Mouse (Mus musculus) liver, embryonic 16.5 days (tissue): Measurements from ENCODE around the gene Slc8a2. TPM values are rescaled to one million over a fixed set of nuclear protein-coding genes. Genes with fewer than 3 reads are reported as not detected.
A peak's percentile ranks its signal among the peaks of the same experiment; 100 is the strongest.

ENCODE experiments used
- ATAC-seq: fragments of 200-750 bp; cut with Nextera tagmentation; 2 replicates; pipeline ENCODE4 v1.8.0; 2017; ENCODE audit warnings: low read depth, mild to moderate bottlenecking, moderate number of reproducible peaks, moderate library complexity
- H3K27ac ChIP-seq: fragments of 300-500 bp; sonication (generic); 2 replicates; pipeline ENCODE4 v1.5.1; 2014; ENCODE audit warnings: mild to moderate bottlenecking, low read length
- H3K27me3 ChIP-seq: fragments of 300-500 bp; sonication (generic); 2 replicates; pipeline ENCODE4 v1.6.1; 2014; ENCODE audit warnings: low read depth, low read length, mixed read lengths; ENCODE audit not compliant: control insufficient read depth, insufficient read depth
- H3K36me3 ChIP-seq: fragments of 300-500 bp; sonication (generic); 2 replicates; pipeline ENCODE4 v1.6.1; 2014; ENCODE audit warnings: mild to moderate bottlenecking; ENCODE audit not compliant: control insufficient read depth, insufficient read depth
- H3K4me1 ChIP-seq: fragments of 300-500 bp; sonication (generic); 2 replicates; pipeline ENCODE4 v1.6.1; 2014; ENCODE audit warnings: low read depth, low read length, mixed read lengths; ENCODE audit not compliant: control insufficient read depth
- H3K4me2 ChIP-seq: fragments of 300-500 bp; sonication (generic); 2 replicates; pipeline ENCODE4 v1.6.1; 2014; ENCODE audit warnings: low read depth, low read length, mixed read lengths
- H3K4me3 ChIP-seq: fragments of 300-500 bp; sonication (generic); 2 replicates; pipeline ENCODE4 v1.5.1; 2014; ENCODE audit warnings: low read depth, mild to moderate bottlenecking, low read length
- H3K9ac ChIP-seq: fragments of 300-500 bp; sonication (generic); 2 replicates; pipeline ENCODE4 v1.6.1; 2014; ENCODE audit warnings: low read depth, low read length
- H3K9me3 ChIP-seq: fragments of 300-500 bp; sonication (generic); replicated peaks from 2 replicates; pipeline ENCODE4 v1.6.1; 2016; ENCODE audit warnings: low read length; ENCODE audit not compliant: control insufficient read depth
- WGBS: fragments of 180-500 bp; shearing (Covaris S2); extraction: QIAGEN DNeasy Blood & Tissue Kit; methylation state at CpG from one replicate; pipeline ENCODE4 v1.1.7; 2014; ENCODE audit not compliant: insufficient replicate concordance; 5-methylcytosine and 5-hydroxymethylcytosine counted together
- polyA plus RNA-seq: library from polyadenylated mRNA; unstranded; fragments of >200 nt; fragmentation: Nextera tagmentation; extraction: Ambion mirVana; gene quantifications from 2 replicates; pipeline ENCODE4 v1.2.1, GENCODE M21; 2015

Slc8a2 gene
- polyA plus RNA-seq, 1 experiment from 2014 or later, result 0.02 TPM

DNA sequence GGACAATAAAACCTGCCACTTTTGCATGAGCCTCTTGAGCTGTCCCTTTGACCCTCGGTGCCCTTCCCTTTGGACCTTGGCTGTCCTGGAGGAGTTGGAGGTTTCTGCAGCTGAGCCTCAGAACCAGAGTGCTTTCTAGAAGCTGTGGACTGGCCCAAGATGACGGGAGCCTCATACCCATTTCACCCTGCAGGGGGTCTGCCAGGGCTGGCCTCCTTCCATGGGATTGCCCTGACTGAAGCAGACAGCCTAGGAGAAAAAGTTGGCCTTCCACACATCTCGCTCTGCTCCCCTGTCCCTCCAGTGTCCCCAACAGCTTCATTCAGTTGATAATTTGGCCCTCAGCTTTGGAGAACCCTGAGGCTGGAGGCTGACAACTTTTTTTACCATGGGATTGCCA is 12.5 kb upstream of the Slc8a2 start:
- 83% methylated on average over 3 of the region's 3 CpGs for WGBS
- Histone ChIP-seq H3K27me3 (no peaks in the 10 kb centered on the region), H3K4me1 (peaks cover 6% of the 10 kb centered on the region), H3K4me3 (no peak overlapping the region), H3K9ac (no peak overlapping the region), H3K9me3 (no peaks in the 10 kb centered on the region), H3K4me2 (no peak overlapping the region), H3K36me3 (peaks cover 49% of the 10 kb centered on the region), H3K27ac (no peak overlapping the region)
- ATAC-seq, result no peak

DNA sequence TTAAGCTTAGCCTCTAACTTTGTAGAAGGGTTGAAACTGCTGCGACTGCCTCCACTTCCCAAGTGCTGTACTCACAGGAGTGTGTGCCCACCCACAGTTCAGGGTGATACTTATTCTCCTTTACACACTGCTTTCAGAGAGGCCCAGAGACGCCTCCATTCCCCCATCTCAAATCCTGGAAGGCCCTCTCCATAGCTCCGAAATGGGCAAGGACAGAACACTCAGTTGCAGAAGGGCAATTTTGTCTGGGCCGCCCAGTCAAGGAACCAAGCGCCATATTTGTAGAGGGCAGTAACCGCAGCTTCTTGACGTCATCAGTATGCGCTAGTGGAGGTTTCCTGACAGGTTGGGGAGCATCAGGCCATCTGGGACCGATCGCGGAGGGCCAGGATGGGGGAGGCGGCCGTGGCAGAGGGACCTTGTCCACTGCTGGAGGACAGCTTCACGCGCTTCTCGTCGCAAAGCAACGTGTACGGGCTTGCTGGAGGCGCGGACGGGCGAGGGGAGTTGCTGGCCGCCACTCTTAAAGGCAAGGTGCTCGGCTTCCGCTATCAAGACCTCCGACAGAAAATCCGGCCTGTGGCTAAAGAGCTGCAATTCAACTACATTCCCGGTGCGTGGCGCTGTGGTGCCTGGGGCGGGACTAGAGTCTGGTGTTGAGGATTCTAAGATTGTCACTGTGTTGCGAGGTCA is 9.9 kb upstream of the Slc8a2 start, which contains the start of gene Kptn:
Gene Kptn (plus strand): TSS at position 327 of the 693 bp plus-strand sequence.
- H3K4me1 ChIP-seq, result peaks cover 6% of the 10 kb centered on the region
- WGBS, result 1% methylated on average over 33 of the region's 33 CpGs
- peaks cover 24% of the 10 kb centered on the region for H3K36me3 ChIP-seq
- peak within 1 kb of the TSS; percentile 76 for H3K27ac ChIP-seq
- peak; percentile 81 for ATAC-seq
- H3K9me3 ChIP-seq, result no peaks in the 10 kb centered on the region
- peak within 1 kb of the TSS; percentile 77 for H3K9ac ChIP-seq
- H3K4me2 ChIP-seq, result peak within 1 kb of the TSS; percentile 70
- H3K4me3 ChIP-seq, result peak within 1 kb of the TSS; percentile 80
- no peaks in the 10 kb centered on the region for H3K27me3 ChIP-seq

DNA sequence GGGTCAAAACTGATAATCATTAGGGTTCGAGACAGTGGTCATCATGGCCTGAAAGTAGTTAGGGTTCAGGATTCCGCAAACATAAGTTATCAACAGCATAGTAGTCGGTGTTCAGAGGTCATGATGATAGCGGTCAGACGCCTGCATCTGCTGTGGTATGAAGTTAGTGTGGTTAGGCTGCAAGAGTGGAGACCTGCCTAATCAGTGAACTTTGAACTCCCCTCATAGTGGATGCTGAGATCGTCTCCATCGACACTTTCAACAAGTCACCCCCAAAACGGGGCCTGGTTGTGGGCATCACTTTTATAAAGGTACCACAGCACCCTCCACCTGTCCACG is 9.4 kb upstream of the Slc8a2 start:
- H3K4me2 ChIP-seq, result peak overlapping the region; percentile 70
- no peaks in the 10 kb centered on the region for H3K27me3 ChIP-seq
- ATAC-seq, result no peak
- H3K4me1 ChIP-seq, result peaks cover 6% of the 10 kb centered on the region
- no peak overlapping the region for H3K27ac ChIP-seq
- 51% methylated on average over 9 of the region's 9 CpGs for WGBS
- H3K36me3 ChIP-seq, result peaks cover 18% of the 10 kb centered on the region
- no peaks in the 10 kb centered on the region for H3K9me3 ChIP-seq
- H3K4me3 ChIP-seq, result peak overlapping the region; percentile 80
- H3K9ac ChIP-seq, result peak overlapping the region; percentile 5

DNA sequence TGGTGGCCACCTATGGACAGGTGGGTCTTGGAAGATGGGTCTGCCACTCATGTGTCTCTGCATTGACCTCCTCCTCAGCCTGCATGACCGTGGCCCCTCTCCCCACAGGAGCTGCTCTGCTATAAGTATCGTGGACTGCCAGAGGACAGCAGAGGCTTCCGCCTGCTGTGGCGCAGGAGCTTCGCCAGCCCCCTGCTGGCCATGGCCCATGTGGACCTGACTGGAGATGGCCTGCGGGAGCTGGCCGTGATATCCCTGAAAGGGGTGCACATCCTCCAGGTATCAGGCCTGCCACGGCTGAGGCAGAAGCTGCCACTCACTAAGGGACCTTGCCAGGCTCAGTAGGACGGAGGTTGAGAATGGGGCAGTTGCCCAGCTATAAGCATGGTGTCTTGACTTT is 3.8 kb upstream of the Slc8a2 start:
- H3K27ac ChIP-seq, result no peak overlapping the region
- no peaks in the 10 kb centered on the region for H3K36me3 ChIP-seq
- WGBS, result 74% methylated on average over 9 of the region's 9 CpGs
- H3K9ac ChIP-seq, result no peak overlapping the region
- H3K4me3 ChIP-seq, result no peak overlapping the region
- H3K4me1 ChIP-seq, result no peaks in the 10 kb centered on the region; the same call in 1 of the 2 replicates
- H3K27me3 ChIP-seq, result peaks cover 14% of the 10 kb centered on the region
- H3K9me3 ChIP-seq, result no peaks in the 10 kb centered on the region
- ATAC-seq, result no peak
- H3K4me2 ChIP-seq, result no peak overlapping the region

DNA sequence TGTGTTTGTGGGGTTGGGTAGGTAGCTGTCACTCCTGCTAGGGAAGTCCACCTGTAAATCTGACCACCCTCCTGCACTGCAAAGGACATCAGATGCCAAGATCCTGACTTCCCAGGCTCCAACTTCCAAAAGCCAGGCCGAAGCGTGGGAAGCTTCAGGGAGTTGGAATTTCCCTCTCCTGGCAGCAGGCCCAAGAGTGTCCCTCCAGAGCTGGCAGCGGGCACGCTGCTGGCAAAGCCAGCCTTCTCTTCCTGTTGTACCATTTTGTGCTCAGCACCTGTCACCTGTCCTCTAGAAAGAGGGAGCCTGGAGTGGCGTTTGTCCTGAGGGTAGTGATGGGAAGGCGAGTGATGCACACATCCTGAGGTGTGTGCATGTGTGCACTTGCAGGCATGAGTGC is 1.3 kb upstream of the Slc8a2 start:
- Histone ChIP-seq H3K27ac (no peak overlapping the region), H3K9ac (no peak overlapping the region), H3K4me1 (no peaks in the 10 kb centered on the region; the same call in 1 of the 2 replicates), H3K27me3 (peaks cover 32% of the 10 kb centered on the region), H3K9me3 (no peaks in the 10 kb centered on the region), H3K4me3 (no peak overlapping the region), H3K4me2 (no peak overlapping the region), H3K36me3 (no peaks in the 10 kb centered on the region)
- ATAC-seq, result no peak
- 67% methylated on average over 6 of the region's 6 CpGs for WGBS

DNA sequence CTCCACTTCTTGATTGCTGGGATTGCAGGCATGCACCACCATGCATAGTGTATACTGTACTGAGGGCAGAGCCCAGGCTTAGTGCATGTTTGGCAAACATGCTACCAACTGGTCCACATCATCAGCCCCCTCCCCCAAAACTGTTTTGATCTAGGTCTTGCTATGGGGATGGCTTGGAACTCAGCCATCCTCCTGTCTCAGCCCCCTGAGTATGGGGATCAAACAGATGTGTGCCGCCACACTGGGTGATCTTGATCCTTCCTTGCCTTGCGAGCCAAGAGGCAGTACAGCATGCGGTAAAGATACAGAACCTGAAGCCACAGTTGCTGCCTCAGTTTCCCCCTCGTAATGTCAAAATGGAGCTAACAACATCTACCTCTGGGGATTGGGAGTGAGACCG is 727 bp upstream of the Slc8a2 start:
- no peak overlapping the region for H3K4me2 ChIP-seq
- H3K27me3 ChIP-seq, result peaks cover 32% of the 10 kb centered on the region
- H3K27ac ChIP-seq, result no peak overlapping the region
- H3K36me3 ChIP-seq, result no peaks in the 10 kb centered on the region
- no peaks in the 10 kb centered on the region for H3K9me3 ChIP-seq
- no peak for ATAC-seq
- WGBS, result 53% methylated on average over 5 of the region's 5 CpGs
- H3K4me1 ChIP-seq, result no peaks in the 10 kb centered on the region; the same call in 1 of the 2 replicates
- no peak overlapping the region for H3K9ac ChIP-seq
- no peak overlapping the region for H3K4me3 ChIP-seq

DNA sequence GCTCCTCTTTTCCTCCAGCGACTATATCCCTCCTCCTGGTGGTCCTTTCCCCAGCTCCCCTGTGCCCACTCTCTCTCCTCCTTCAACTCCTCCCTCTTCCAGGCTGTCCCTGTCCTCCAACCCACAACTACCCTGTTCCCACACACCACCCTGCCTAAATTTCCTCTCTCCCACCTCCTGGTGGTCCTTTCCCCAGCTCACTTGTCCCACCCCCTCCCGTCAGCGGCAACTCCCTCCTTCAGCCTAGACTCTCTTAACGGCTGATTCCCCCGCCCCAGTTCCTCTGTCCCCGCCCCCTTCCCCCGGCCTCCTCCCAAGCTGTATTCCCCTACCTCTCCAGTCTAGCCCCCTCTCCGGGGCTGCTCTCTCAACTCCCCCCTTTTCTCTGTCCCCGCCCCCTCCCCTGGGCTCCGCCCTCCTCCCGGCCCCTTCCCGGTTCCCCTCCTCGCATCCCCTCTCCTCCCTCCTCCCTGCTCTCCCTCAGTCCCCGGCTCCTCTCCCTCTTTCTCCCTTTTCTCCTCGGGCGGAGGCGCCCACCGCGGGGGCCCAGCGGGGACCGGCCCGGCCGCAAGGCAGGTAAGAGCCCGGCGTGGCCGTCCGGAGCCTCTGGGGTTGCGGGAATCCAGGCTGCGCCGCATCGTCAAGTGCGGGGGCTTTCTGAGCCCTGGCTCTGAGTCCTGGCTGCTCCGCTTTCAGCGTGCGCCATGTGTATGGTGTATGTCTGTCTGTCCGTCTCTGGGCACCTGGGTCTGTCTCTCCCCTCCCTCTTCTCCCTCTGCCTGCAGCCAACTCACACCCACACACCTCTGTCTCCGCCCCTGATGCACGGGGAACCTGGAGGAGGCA is 443 bp downstream of the Slc8a2 start:
- H3K27ac ChIP-seq, result no peak overlapping the region

DNA sequence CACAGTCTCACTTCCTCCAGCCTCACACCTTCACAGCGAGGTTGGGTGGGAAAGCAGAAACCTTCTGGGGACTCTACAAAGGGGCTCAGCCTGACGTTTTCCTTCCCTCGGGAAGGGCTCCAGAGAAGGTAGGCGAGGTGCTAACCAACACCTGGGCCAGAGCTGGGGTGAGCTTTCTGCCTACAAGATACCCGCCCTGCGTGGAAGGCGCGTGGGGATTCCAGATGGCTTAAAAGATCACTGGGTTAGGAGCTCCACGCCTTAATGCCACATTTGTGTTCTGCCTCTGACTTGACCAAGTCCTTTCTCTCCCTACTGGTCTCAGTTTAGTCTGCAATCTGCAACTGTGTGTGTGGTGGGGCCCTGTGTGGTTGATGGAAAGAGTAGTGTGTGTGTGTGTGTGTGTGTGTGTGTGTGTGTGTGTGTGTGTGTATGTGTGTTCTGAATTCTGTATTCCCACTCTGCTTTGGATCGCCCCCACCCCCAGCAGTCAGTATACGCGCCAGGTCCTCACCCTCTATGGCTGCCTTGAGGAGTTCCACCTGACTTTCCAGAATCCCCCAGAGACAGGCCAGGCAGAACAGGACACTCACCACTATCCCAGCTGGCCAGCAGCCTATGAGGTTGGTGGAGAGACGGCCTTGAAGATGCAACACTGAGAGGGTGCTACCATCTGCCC is 1.5 kb downstream of the Slc8a2 start:
- Histone ChIP-seq H3K4me2 (no peak overlapping the region), H3K9me3 (no peaks in the 10 kb centered on the region), H3K27ac (no peak overlapping the region), H3K4me3 (no peak overlapping the region), H3K9ac (no peak overlapping the region), H3K36me3 (no peaks in the 10 kb centered on the region), H3K4me1 (no peaks in the 10 kb centered on the region; the same call in 1 of the 2 replicates), H3K27me3 (peaks cover 32% of the 10 kb centered on the region)
- WGBS, result 30% methylated on average over 13 of the region's 13 CpGs
- ATAC-seq, result no peak

More for the DNA sequence above, 443 bp downstream of the Slc8a2 start:
- H3K4me1 ChIP-seq, result no peaks in the 10 kb centered on the region; the same call in 1 of the 2 replicates
- no peaks in the 10 kb centered on the region for H3K36me3 ChIP-seq
- H3K4me3 ChIP-seq, result peak overlapping the region; percentile 36
- H3K9me3 ChIP-seq, result no peaks in the 10 kb centered on the region
- no peak overlapping the region for H3K9ac ChIP-seq
- H3K27me3 ChIP-seq, result peaks cover 32% of the 10 kb centered on the region
- peak overlapping the region; percentile 58 for H3K4me2 ChIP-seq
- 1% methylated on average over 37 of the region's 38 CpGs for WGBS
- ATAC-seq, result peak; percentile 30; the same call in 1 of the 2 replicates
